Mouse (Mus musculus) mesoderm, embryonic 11.5 days (tissue): ENCODE measurements around the gene Nhp2.
"Not testable (repeated sequence)": the region's sequence is repeated elsewhere in the genome, so short reads cannot be mapped to it uniquely, and the experiment has no call there.

Experiments used
- DNase-seq: peaks from one replicate; pipeline ENCODE4 v3.0.0-alpha.2; 2012; ENCODE audit warnings: low read depth, low spot score

Gene Nhp2

GRCm38 (mm10) chr11:51658291-51658690, 38.8 kb downstream of the Nhp2 start:
- DNase-seq, result no peak

GRCm38 (mm10) chr11:51658705-51659104, 39.2 kb downstream of the Nhp2 start:
- DNase-seq, result no peak

- DNase-seq, result no peak
Observed at GRCm38 (mm10) chr11:51661867-51662365, 42.4 kb downstream of the Nhp2 start.

GRCm38 (mm10) chr11:51662632-51663031, 43.1 kb downstream of the Nhp2 start:
- DNase-seq, result no peak

- DNase-seq, result not testable (repeated sequence)
Observed at GRCm38 (mm10) chr11:51664747-51665146, 45.2 kb downstream of the Nhp2 start.

- no peak for DNase-seq
Observed at GRCm38 (mm10) chr11:51670846-51671245, 51.3 kb downstream of the Nhp2 start.

- no peak for DNase-seq
Observed at GRCm38 (mm10) chr11:51671376-51671775, 51.8 kb downstream of the Nhp2 start.

- no peak for DNase-seq
Observed at GRCm38 (mm10) chr11:51673291-51673690, 53.8 kb downstream of the Nhp2 start.
